Mouse (Mus musculus) liver, postnatal 0 days (tissue): Measurements from ENCODE around the gene Col4a2.

Experiments used
- CTCF ChIP-seq: sonication (generic); IDR thresholded peaks from 2 replicates; pipeline ENCODE4 v1.5.1; 2016; ENCODE audit warnings: antibody characterized with exemption, low read depth
- EP300 ChIP-seq: IDR thresholded peaks from 2 replicates; pipeline ENCODE4 v1.6.1; 2016; ENCODE audit warnings: antibody characterized with exemption, low read depth, mild to moderate bottlenecking

DNA sequence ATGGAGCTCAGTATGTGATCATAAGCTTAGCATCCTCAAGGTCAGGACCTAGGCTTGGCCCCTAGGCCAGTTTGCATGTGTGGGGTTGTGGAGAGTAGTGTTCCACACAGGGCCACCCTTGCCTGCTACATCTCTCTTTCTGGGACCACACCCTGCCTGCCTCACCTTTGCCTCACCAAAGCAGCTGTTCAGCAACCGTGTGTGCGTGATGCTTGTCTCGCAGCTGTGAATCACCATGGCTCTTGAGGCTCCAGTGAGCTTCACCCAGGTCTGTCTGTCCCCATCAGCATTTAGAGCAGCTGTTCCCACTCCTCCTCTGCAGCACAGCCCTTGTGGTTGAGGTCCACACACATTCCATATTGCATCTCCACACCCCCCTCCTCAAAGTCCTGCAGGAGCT is 43.3 kb downstream of the Col4a2 start:
- TF ChIP-seq EP300 (no peak), CTCF (no peak)
